Mouse (Mus musculus): Measurements from ENCODE around the gene Selenov. TPM values are rescaled to one million over a fixed set of nuclear protein-coding genes. Genes with fewer than 3 reads are reported as not detected.

Gene Selenov
- 0.16 TPM in 1 of 2 replicates, not detected in the other for polyA plus RNA-seq (2015; fragmentation: Nextera tagmentation; extraction: Ambion mirVana)

GRCm38 (mm10) chr7:28290638-28291590 is at the start of gene Selenov:
Selenov (minus strand) TSS chr7:28291186.

GRCm38 (mm10) chr7:28338108-28338998 is 47.4 kb upstream of the Selenov start, which contains the start of gene Supt5:
Supt5 (minus strand) TSS chr7:28338746.

GRCm38 (mm10) chr7:28311926-28312543 is 21.0 kb upstream of the Selenov start, which contains the start of gene Timm50:
Timm50 (minus strand) TSS chr7:28312072.

GRCm38 (mm10) chr7:28301616-28302433 is 10.8 kb upstream of the Selenov start, which contains the start of gene Dll3:
Dll3 (minus strand) TSS chr7:28302238.

GRCm38 (mm10) chr7:28277615-28278278 is 13.2 kb downstream of the Selenov start, which contains the start of gene Eid2b:
Eid2b (plus strand) TSS chr7:28277739.

GRCm38 (mm10) chr7:28267129-28268041 is 23.6 kb downstream of the Selenov start, which contains the start of gene Eid2:
Eid2 (plus strand) TSS chr7:28267881.

Other genes with a start within 250 kb of the Selenov start
- 179 and 196 TPM in 2 replicates for gene Psmc4, start 241.1 kb downstream of the Selenov start, polyA plus RNA-seq (2015; fragmentation: Nextera tagmentation; extraction: Ambion mirVana)
- gene Fcgbp, start 219.9 kb downstream of the Selenov start, polyA plus RNA-seq (2015; fragmentation: Nextera tagmentation; extraction: Ambion mirVana) = not detected in 2 replicates
- not detected in 2 replicates for gene 9530053A07Rik, start 161.7 kb downstream of the Selenov start, polyA plus RNA-seq (2015; fragmentation: Nextera tagmentation; extraction: Ambion mirVana)
- gene Fbl, start 121.5 kb downstream of the Selenov start, polyA plus RNA-seq (2015; fragmentation: Nextera tagmentation; extraction: Ambion mirVana) = 38.9 and 55.1 TPM in 2 replicates
- gene Dyrk1b, start 111.7 kb downstream of the Selenov start, polyA plus RNA-seq (2015; fragmentation: Nextera tagmentation; extraction: Ambion mirVana) = 49.8 and 62.1 TPM in 2 replicates
- gene Eid2, start 23.3 kb downstream of the Selenov start, polyA plus RNA-seq (2015; fragmentation: Nextera tagmentation; extraction: Ambion mirVana) = 7.0 and 7.9 TPM in 2 replicates
- 9.4 and 10.3 TPM in 2 replicates for gene Eid2b, start 13.4 kb downstream of the Selenov start, polyA plus RNA-seq (2015; fragmentation: Nextera tagmentation; extraction: Ambion mirVana)
- gene Dll3, start 11.1 kb upstream of the Selenov start, polyA plus RNA-seq (2015; fragmentation: Nextera tagmentation; extraction: Ambion mirVana) = not detected in 2 replicates
- 71.8 and 92.4 TPM in 2 replicates for gene Timm50, start 20.9 kb upstream of the Selenov start, polyA plus RNA-seq (2015; fragmentation: Nextera tagmentation; extraction: Ambion mirVana)
- gene Supt5, start 47.6 kb upstream of the Selenov start, polyA plus RNA-seq (2015; fragmentation: Nextera tagmentation; extraction: Ambion mirVana) = 44.9 and 47.5 TPM in 2 replicates
- gene Rps16, start 59.5 kb upstream of the Selenov start, polyA plus RNA-seq (2015; fragmentation: Nextera tagmentation; extraction: Ambion mirVana) = 568 and 593 TPM in 2 replicates
- 18.0 and 18.7 TPM in 2 replicates for gene Plekhg2, start 81.4 kb upstream of the Selenov start, polyA plus RNA-seq (2015; fragmentation: Nextera tagmentation; extraction: Ambion mirVana)
- gene Zfp36, start 89.1 kb upstream of the Selenov start, polyA plus RNA-seq (2015; fragmentation: Nextera tagmentation; extraction: Ambion mirVana) = 9.9 and 12.2 TPM in 2 replicates
- gene Med29, start 101.5 kb upstream of the Selenov start, polyA plus RNA-seq (2015; fragmentation: Nextera tagmentation; extraction: Ambion mirVana) = 39.1 and 40.9 TPM in 2 replicates
- gene Paf1, start 101.8 kb upstream of the Selenov start, polyA plus RNA-seq (2015; fragmentation: Nextera tagmentation; extraction: Ambion mirVana) = 49.3 TPM in 2 replicates
- 21.4 and 29.1 TPM in 2 replicates for gene Gmfg, start 146.3 kb upstream of the Selenov start, polyA plus RNA-seq (2015; fragmentation: Nextera tagmentation; extraction: Ambion mirVana)
- 0.38 and 0.43 TPM in 2 replicates for gene Lrfn1, start 160.8 kb upstream of the Selenov start, polyA plus RNA-seq (2015; fragmentation: Nextera tagmentation; extraction: Ambion mirVana)
- gene Ifnl2, start 219.3 kb upstream of the Selenov start, polyA plus RNA-seq (2015; fragmentation: Nextera tagmentation; extraction: Ambion mirVana) = not detected in 2 replicates
- not detected in 2 replicates for gene Ifnl3, start 231.7 kb upstream of the Selenov start, polyA plus RNA-seq (2015; fragmentation: Nextera tagmentation; extraction: Ambion mirVana)
- not detected in 2 replicates for gene Sycn, start 249.7 kb upstream of the Selenov start, polyA plus RNA-seq (2015; fragmentation: Nextera tagmentation; extraction: Ambion mirVana)